Mouse (Mus musculus): ENCODE measurements at regions not wholly inside any gene's neighbourhood (a gene's known extent, or its start where the extent isn't known, plus 50 kb on each side); places are given as distances from the start of the nearest gene placed in this dataset.
A peak's percentile ranks its signal among the peaks of the same experiment; 100 is the strongest.

DNA sequence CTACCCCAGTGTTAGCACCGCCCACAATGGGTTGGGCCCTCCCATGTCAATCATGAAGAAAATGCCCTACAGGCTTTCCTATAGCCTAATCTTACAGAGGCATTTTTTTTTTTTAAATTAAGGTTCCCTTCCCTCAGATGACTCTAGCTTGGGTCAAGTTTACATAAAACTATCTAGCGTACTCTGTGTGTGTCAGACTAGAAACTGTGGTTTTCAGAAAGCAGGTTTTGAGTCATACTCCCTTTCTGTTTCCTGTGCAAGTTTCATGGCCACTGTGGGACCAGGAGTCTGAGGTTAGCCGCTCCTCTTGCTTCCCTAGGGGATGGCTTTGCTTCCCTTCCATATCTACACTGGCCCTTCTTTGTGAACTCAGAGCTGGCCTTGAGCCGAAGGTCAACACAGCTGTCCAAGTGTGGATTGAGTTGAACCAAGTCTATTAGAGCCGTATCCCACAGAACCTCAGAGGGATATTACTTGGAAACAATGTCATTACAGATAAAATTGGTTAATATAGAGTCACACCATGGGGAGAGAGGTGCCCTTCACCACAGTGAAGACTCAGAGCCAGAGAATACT is 226.1 kb upstream of the Arid1b start:
- intact Hi-C loops (cut with DNase I), result no loop called here
- DNase-seq, result peak; percentile 33 to 55

DNA sequence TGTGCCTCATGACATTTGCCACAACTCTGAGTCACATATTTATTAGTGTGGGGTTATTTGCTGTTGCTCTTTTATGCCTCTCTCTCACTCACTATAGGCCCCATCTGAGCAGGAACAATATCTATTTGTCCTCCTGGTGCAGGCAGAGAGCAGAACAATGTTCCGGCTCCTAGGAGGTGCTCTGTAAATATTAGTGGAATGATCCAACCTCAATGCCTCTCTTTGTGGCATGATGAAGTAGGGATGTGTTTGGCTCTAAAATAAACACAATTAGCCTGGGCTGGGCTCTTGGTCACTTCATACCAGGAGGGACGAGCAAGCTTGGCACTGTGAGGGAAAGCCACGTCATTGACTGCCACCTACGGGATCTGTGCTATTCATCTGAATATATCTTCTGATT is 224.8 kb upstream of the Arid1b start:
- no peak for DNase-seq
- intact Hi-C loops (cut with DNase I), result no loop called here

DNA sequence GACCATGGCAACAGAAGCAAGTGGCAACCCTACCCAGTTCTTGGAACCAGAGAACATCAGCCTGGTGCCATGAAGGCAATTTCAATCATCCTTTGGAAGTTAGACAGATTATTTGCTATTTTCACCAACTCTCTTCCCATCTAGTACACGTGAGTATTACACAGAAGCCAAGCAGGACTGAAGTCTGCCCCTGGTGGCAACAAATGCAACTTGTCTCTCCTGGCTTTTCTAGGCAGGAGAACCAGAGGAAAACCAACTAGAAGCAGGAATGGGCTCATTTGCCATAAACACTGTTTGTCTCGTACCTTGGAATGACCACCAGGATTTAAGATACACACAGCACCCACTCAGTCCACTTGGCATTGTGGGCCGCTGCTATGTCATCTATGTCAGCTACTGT is 224.1 kb upstream of the Arid1b start:
- peak in 1 of 2 experiments; percentile 16 for DNase-seq
- intact Hi-C loops (cut with DNase I), result loop anchor here (10.0 kb wide), 1 partner anchor 1195 kb away; no protein-coding TSS in a partner anchor

DNA sequence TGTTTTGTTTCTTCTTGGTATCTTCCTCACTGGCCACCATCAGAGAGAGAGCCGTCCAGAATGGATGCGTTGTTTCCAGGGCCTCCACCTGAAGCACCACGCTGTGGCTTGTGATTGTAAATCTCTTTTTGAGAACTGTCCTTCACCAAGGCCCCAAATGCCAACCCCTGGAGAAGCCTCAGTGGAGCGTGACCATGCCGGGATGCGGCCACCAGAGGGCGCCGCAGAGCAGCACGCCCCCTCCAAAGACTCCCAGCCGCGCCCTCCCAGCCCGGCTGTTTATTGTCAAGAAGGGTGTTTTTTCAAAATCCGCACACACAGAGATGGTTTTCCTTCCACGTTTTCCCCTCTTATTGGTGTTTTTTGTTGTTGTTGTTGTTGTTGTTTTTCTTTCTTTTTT is 216.0 kb upstream of the Arid1b start:
- DNase-seq, result peak; percentile 83 to 86
- intact Hi-C loops (cut with DNase I), result loop anchor here (2.0 to 10.0 kb wide), 5 partner anchors 131 to 1203 kb away; partner anchors contain the start of gene Arid1b

DNA sequence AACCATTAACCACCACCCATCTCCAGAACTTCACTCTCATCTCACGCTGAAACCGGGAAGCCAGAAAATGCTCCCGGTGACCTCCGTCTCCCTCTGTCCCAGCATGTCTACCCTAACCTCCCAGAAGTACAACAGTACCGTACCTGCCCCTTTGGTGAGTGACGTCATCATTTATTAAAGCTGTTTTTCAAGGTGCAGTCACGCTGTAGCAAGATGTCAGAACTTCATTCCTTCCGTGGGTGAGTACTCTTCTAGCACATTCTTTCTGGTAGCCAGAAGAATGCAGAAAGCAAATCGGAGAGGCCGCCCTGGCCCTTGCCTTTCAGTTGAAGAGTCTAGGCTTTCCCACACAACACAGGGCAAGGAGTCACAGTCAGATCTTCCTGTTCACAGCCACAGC is 215.1 kb upstream of the Arid1b start:
- DNase-seq, result no peak
- intact Hi-C loops (cut with DNase I), result loop anchor here (2.0 to 10.0 kb wide), 5 partner anchors 130 to 1204 kb away; partner anchors contain the start of gene Arid1b

DNA sequence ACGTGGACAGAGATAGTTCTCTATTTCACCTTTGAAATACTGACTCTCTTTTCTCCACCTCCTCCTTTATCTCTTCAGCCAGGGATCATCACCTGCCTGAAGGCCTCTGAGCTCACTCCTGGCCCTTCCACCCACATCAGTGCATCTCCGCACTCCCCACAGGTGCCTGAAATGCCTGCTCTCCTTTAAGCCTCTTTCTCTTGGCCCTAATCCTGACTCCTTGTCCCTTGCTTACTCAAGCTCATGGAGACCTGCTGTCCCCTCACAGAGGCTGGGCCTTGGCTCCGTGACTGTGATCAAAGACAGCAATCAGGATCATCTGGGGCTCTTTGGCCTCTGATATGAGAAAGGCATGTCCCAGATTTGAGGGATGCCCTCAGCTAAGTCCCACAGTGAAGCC is 212.5 kb upstream of the Arid1b start:
- no peak for DNase-seq
- intact Hi-C loops (cut with DNase I), result loop anchor here (10.0 kb wide), 1 partner anchor 533 kb away; no protein-coding TSS in a partner anchor

DNA sequence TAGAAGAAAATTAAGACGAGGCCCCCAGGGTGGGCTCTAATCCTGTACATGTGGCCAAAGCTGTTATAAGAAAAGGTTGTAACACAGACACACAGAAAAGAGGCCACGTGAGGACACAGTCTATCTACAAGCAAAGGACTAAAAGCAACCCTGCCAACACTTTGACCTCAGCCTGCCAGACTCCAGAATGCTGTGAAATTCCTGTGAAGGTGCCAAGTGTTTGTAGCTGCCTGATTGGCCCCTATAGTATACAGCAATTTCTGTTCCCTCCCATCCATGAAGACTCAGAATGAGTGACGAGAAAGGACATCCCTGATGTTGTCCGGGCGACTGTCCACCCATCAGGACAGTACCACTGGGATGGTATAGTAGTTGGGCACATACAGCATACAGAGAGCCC is 209.8 kb upstream of the Arid1b start:
- DNase-seq, result peak; percentile 20 to 57

DNA sequence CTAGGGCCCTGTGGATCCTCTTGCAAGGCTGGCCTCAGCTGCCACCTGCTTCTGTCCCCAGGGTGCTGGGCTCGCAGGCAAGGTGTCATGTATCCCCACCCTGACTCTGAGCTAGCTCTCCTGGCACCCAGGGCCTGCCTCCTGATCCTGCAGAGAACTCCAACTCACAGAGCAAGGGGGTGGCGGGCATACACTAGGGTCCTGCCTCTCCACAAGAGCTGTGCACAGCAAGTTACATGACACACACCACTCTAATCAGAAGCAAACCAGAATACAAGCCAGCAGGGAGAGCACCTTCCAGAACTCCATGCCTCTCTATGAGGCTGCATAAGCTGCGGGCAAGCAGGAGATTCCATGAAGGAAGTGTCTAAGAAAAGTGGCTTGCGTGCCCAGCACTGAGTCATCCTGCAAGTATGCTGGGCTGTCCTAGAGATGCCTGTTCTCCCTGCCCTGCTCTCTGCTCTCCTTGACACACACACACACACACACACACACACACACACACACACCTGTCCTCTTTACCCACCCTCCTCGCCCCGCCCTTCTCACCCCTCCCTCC is 208.8 kb upstream of the Arid1b start:
- peak; percentile 31 to 37 for DNase-seq
- intact Hi-C loops (cut with DNase I), result loop anchor here (10.0 kb wide), 1 partner anchor 529 kb away; no protein-coding TSS in a partner anchor

More for the DNA sequence above, 209.8 kb upstream of the Arid1b start:
- intact Hi-C loops (cut with DNase I), result loop anchor here (10.0 kb wide), 1 partner anchor 531 kb away; no protein-coding TSS in a partner anchor

DNA sequence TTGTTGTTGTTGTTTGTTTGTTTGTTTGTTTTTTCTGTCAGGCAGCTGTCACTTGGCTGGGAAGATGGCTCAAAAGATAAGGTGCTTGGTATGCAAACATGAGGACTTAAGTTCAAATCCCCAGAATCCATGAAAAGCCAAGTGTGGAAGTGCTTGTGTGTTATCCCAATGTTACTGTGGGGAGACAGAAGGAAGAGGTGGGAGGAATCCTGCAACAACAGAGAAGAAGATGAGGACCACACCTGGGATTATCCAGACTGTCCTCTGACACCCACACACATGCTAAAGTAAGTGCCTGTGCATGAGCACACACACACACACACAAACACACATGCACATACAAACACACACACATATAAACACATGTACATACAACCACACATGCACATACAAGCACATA is 207.6 kb upstream of the Arid1b start:
- intact Hi-C loops (cut with DNase I), result loop anchor here (10.0 kb wide), 1 partner anchor 528 kb away; no protein-coding TSS in a partner anchor
- no peak for DNase-seq

DNA sequence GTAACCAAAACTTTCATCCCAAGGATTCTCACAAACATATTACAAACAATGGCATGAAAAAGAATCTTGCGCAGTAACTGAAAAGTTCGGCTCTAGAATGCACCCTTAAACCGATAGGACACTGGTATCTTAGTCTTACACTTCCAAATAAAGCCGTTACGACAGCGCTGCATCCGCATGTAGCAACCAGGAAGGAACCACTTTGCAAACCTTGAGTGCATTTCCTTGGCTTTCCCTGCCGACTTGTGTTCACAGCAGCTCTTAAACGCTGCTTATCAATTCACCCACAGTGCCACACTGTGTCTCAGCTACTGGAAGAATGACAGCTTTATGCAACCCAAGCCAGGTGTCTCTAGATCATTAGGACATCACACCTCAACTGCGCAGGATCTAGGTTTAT is 202.3 kb upstream of the Arid1b start:
- intact Hi-C loops (cut with DNase I), result no loop called here
- DNase-seq, result no peak

DNA sequence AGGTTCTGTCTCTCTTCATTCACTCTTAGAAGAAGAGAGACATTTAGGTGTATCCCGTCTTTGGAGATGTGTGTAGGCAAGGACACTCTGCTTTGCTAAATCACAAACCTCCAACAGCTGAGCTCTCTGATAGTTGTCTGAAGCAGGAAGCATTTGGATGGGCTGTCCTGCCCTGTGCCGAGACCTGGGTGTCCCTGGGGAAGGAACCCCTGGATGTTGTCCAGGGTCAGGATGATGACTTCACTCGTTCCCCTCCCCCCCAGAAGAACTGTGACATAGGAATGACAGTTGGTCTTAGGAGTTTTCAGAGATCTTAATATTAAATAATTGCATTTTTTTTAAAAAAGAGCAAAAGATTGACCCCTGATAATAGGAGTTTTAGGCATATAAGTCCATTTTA is 197.9 kb upstream of the Arid1b start:
- intact Hi-C loops (cut with DNase I), result no loop called here
- DNase-seq, result peak; percentile 35 to 57

DNA sequence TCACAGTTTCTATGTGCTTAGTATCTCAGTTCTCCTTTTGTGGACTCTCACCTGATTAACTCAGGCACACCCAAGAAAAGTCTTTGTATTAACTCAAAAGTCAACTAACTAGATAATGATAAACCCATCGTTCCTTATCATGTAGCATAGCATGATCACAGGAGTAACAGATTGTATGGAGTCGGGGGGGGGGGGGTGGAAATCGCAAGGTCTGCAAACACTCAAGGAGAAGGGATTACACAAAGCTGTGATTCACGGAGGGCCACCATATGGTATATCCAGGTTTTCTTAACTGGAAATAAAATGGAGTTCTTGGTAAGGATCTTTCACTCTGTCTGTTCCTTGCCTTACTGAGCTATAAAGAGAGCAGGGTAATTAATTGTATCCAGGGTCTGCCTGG is 190.1 kb upstream of the Arid1b start:
- intact Hi-C loops (cut with DNase I), result no loop called here
- no peak for DNase-seq

DNA sequence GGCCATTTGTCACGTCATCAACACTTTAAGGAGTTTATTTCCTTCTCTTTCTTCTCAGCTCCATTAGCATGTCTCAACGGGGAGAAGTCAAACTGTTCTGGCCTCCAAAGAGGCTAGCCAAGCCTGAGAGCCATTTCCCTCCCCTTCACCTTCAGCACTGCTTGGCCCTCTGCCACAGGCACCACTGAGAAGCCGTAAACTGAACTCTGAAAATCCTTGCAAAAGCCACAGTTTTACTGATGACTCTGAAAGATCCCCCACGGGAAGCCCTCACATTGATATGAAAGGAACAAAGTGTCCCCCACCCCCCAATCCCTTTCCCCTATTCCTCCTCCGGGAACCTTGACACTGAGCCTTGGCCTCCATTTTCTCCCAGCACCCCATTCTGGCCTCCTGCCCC is 188.1 kb upstream of the Arid1b start:
- peak; percentile 48 to 54 for DNase-seq
- intact Hi-C loops (cut with DNase I), result no loop called here

DNA sequence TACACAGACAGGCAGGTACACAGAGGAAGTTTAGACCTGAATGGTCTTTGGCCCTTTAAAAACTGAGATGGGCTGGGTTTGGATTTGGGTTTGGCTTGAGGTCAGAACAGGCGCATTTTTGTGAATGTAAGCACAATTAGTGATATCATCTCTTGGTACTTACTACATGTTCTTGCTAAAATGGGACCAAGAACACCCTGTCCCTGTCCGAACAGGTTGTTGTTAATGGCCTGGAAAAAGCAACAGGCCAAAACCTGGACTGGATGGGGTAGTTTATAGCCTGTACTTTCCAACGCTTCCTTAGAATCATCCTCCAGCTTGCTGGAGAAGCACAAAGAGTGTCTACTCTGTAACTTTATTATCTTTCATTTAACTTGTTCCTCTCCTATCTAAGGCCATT is 185.2 kb upstream of the Arid1b start:
- no peak for DNase-seq
- intact Hi-C loops (cut with DNase I), result no loop called here

DNA sequence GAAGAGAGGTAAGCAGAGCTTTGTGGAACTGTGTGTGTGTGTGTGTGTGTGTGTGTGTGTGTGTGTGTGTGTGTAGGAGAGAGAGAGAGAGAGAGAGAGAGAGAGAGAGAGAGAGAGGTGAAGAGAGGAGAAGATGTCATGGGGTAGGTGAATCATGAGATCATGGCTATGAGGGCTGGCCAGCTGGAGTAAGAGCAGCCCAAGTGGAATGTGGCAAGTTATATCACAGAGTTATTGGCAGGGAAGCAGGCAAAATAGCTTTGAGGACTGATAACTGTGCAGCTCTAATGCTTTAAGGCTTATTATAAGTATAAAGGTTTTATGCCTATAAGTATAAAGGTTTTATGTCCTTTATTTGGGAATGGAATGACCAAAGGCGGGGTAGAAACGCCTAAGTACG is 180.9 kb upstream of the Arid1b start:
- intact Hi-C loops (cut with DNase I), result no loop called here
- no peak for DNase-seq

DNA sequence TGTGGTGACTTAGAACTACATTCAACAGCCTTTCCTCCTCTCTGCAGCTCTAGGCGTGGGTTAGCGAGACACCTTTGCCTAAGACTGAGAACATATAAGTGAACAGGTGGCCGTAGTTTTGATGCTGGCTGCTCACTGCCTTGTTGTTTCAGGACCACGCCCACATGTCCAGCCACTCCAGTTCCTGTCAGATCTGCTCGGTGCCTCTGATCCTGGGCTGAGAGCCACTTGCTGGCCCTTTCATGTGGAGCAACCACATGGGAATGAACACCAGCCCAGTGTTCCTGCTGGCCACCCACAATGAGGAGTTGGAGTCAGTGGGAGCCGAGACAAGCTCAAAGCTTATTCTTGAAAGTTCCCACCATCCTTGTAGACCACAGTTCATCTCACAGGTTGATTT is 180.5 kb upstream of the Arid1b start:
- intact Hi-C loops (cut with DNase I), result no loop called here
- peak; percentile 30 to 49 for DNase-seq

DNA sequence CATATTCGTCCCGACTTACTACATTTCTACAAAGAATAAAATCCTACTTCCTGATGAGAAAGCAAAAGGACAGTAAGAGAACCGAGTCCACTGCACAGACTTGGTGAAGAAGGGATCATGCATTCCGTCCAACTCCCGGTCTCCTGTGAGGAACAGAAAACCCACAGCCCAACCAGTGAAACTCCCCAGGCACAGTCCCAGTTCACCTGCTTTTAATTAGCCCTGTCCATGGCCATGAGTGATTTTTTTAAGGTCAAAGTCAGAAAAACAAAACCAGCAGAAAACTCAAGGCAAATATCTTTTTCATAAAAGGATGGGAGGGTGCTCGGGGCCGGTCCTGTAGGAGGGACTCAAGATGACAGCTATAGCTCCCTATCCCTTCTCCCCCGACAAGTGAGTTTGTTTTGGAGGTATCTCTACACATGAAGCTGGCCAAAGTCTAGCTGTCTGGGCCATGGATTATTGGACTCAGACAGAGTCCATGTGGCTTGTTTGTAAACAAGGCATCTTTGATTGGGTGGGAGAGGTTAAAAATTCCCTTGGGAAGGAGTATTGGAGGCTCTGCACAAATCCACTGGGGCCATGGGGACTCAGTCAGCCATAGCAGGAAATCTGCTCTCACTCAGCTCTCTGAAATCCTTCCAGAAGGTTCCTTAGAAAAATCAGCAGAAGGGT is 168.8 kb upstream of the Arid1b start:
- DNase-seq, result no peak
- intact Hi-C loops (cut with DNase I), result no loop called here

DNA sequence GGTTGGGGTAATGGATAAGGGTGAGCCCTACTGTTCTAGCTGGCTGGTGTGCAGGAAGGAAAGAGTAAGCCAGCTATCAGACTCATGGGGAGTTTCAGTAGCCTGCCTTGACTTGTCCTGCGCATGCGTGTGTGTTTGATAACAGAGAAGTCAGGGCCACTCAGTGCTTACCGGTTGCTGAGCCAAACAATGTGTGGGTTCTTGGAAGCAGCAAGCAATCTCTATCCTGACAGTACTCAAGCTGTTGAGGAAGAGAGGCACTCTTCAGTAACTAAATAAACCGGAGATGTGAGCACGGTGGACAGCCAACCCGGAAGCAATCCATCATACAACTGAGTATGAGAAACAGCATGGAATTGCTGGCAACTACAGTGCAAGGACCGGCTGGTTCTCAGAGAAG is 160.1 kb upstream of the Arid1b start:
- intact Hi-C loops (cut with DNase I), result no loop called here
- peak; percentile 42 to 53 for DNase-seq

DNA sequence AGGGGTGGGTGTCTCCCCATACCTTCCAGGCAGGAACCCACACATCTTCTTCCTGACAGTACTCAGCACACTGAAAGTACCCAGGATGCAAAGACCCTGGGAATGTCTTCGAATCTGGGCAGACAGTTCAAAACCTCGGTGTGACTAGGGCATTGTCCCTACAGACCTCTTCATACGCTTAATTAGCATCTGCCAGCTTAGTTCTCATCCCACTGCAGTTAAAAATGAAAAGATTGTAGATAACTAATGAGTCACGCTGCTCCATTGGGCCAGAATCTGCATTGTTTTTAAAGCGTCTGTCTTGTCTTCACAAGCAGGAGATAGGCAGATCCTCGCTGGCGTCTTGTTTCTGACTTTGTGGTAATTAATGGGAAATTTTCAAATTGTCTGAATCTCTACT is 159.6 kb upstream of the Arid1b start:
- intact Hi-C loops (cut with DNase I), result no loop called here
- no peak for DNase-seq

DNA sequence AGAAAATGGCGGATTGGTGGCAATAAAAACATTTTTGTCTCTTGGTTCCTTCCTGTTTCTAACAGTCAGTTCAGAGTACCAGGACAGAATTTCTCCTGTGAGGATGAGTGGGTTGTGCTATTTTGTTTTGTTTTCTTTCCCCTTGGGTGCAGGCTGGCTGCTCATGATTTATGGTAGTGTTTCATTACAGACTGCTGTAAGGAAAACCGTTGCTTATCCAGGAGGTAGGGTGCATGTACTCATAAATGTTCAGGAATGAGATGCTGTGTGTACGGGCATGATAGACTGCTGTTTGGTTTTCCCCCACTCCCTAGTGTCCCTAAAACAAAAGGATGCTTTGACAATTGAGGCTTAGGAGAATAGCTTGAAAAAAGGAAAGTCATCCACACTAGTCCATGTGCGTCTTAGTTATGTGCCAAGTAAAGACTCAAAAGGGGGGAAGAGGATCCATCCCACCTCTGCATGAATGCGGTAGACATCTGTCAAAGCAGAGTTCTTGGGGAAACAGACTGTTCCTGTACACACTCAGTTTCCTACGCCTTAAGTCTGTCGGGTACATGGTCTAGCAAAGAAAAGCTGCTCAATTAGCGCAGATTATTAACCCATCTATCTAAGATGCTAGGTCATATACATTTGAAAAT is 158.9 kb upstream of the Arid1b start:
- DNase-seq, result no peak
- intact Hi-C loops (cut with DNase I), result no loop called here

DNA sequence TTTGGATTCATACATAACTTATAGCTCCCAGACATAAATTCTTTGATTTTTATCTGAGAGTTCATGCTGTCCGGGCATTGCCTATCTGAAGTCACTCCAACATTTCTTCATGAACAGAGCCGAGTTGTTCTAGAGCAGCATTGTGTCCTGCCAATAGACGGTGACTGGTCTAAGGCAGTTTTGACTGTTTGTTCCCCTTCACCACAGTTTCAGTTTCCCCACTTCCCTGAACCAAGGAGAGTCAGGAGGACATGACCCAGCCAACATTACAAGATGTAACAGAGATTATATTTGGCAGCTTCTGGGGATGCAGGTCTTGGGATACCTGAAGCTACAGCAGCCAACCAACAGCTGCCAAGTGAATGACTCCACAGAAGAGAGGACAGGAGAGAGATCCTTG is 154.0 kb upstream of the Arid1b start:
- DNase-seq, result no peak
- intact Hi-C loops (cut with DNase I), result no loop called here

Measured in heart, postnatal 14 days (tissue).